Mouse (Mus musculus) MEL (cell line): ENCODE measurements around the gene Esyt1.

Experiments used
- CTCF ChIP-seq, 3 experiments: IDR thresholded peaks in 2 of 3; conservative IDR thresholded peaks in 1 of 3; 2 replicates each; pipeline ENCODE4 v1.5.1; 2011 to 2012; ENCODE audit warnings: low read length in 3 of 3, low read depth in 2 of 3, mild to moderate bottlenecking in 2 of 3, improper control_type of control experiment in 1 of 3, inconsistent platforms in 1 of 3, mixed read lengths in 1 of 3, moderate library complexity in 1 of 3; ENCODE audit not compliant: control insufficient read depth in 1 of 3, insufficient read depth in 1 of 3, poor library complexity in 1 of 3, severe bottlenecking in 1 of 3
- GATA1 ChIP-seq: IDR thresholded peaks from 2 replicates; pipeline ENCODE4 v1.6.1; 2011; ENCODE audit warnings: low read depth, low read length, improper control_type of control experiment
- MEF2A ChIP-seq: IDR thresholded peaks from 2 replicates; pipeline ENCODE4 v1.6.1; 2014; ENCODE audit warnings: low read depth, mild to moderate bottlenecking, inconsistent platforms, low read length, improper control_type of control experiment; ENCODE audit not compliant: poor library complexity, insufficient replicate concordance, severe bottlenecking; ENCODE audit errors: extremely low read depth
- NRF1 ChIP-seq: IDR thresholded peaks from 2 replicates; pipeline ENCODE4 v1.6.1; 2014; ENCODE audit warnings: low read depth, mild to moderate bottlenecking, inconsistent platforms, low read length, improper control_type of control experiment, moderate library complexity; ENCODE audit not compliant: poor library complexity, insufficient read depth, severe bottlenecking
- USF1 ChIP-seq: IDR thresholded peaks from 2 replicates; pipeline ENCODE4 v1.6.1; 2014; ENCODE audit warnings: low read depth, mild to moderate bottlenecking, inconsistent platforms, low read length, improper control_type of control experiment, moderate library complexity
- ZC3H11A ChIP-seq: IDR thresholded peaks from 2 replicates; pipeline ENCODE4 v1.6.1; 2012; ENCODE audit warnings: low read depth, mild to moderate bottlenecking, inconsistent platforms, low read length, improper control_type of control experiment

GRCm38 (mm10) chr10:128487861-128488712 is 37.6 kb downstream of the Esyt1 start:
- no peak for TF ChIP-seq ZC3H11A
- no peak for TF ChIP-seq GATA1
- no peak for TF ChIP-seq USF1
- no peak for TF ChIP-seq NRF1
- TF ChIP-seq CTCF (IDR thresholded peaks at IDR 0.05 in 2 of 3, conservative IDR thresholded peaks at IDR 0.05 in 1 of 3; ENCODE audit: control insufficient read depth in 1 of 3, insufficient read depth in 1 of 3, low read depth in 2 of 3, low read length in 3 of 3, poor library complexity in 1 of 3, severe bottlenecking in 1 of 3), result no peak
- TF ChIP-seq MEF2A, result no peak
